Mouse (Mus musculus) urinary bladder, postnatal 36 days (tissue): ENCODE data around the gene Kif1a.

Experiments
- DNase-seq, 2 experiments: peaks; one replicate each; pipeline ENCODE4 v3.0.0; 2022; ENCODE audit warnings: low spot score in 2 of 2, mixed read lengths in 1 of 2

The Kif1a gene

DNA sequence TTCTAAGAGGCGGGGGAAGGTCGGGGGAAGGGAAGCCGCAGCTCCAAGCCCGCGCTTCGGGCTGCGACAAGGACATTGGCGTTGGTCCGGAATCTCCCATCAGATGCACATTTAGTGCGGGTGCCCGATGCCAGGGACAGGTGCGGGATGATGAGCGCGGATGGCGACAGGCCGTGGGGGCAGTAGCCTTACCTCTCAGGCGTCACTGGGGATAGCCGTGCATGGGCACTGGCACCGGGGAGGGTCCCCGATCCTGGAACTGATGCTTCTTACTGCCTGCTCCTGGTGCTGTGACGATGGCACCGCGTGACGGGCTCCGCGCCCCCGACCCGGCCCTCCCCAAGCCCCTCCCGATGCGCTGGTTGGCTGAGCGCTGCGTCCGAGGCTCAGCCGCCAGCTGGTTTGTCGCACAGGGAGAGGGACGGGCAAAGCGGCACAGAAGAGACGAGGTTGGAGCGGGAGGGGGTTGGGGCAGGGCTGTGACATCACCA is at the start of gene Kif1a:
TSS of gene Kif1a (minus strand) at position 381 of the 491 bp plus-strand sequence.
- peak in 1 of 2 experiments; percentile 3 for DNase-seq

- no peak for DNase-seq
Measured at GRCm38 (mm10) chr1:93150907-93151661, 49.3 kb upstream of the Kif1a start.

- DNase-seq, result no peak
Measured at GRCm38 (mm10) chr1:93144176-93144575, 42.4 kb upstream of the Kif1a start.

DNA sequence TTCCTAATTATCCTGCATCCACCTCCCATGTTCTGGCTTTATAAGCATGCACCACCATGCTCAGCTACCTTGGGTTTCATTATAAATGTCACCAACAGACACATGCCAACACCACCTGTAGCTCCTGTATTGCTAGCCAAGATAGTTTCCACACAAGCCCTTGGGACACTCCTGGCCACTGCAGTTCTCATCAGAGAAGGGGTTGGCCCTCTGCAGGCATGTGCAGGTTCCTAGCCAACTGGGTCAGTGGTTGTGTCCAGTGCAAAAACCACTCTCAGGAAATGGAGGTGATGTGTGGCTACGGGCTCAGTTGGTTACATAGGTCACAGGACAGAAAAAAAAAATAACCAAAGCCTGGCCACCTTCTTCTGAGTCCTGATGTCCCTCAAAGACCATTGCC is 41.1 kb upstream of the Kif1a start:
- no peak for DNase-seq

DNA sequence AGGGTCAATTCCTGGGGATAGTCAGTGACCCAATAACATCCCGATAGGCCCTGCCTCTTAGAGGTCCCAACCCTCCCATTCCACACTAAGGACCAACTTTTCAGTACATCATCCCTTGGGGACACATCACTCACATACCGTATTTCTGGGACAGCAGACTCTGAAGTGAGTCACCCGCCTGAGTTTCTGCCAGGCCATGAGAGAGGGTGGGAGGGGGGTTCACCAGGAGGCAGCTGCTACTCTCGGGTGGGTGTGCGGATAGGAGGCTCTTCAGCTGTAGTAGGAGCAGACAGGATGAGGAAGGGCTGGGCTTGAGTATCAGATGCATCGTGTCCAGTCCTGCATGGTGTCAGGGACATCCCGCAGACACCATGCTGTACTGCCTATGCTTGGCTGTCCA is 38.0 kb upstream of the Kif1a start:
- DNase-seq, result no peak

- DNase-seq, result no peak
Measured at GRCm38 (mm10) chr1:93138534-93138933, 36.8 kb upstream of the Kif1a start.

DNA sequence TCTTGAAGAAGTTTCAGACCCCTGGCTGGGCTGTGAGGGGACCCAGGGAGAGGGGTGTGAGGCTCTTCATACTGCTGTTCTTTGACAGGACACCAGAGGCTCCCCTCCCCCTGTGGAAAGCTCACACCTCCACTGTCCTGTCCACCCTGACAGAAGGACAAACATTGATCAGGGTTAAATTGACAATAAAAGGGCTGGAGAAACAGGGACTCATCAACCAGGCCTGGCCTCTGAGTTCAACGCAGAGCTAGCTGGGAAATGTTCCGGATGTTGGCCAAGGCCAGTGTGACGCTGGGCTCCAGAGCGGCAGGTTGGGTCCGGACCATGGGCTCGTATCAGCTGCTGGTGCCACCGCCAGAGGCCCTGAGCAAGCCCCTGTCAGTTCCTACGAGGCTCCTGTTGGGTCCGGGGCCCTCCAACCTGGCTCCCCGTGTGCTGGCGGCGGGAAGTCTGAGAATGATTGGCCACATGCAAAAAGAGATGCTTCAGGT is 33.3 kb upstream of the Kif1a start, which contains the start of gene Agxt:
TSS of gene Agxt (plus strand) at position 205 of the 491 bp plus-strand sequence.
- no peak for DNase-seq

GRCm38 (mm10) chr1:93132676-93133075 is 30.9 kb upstream of the Kif1a start:
- no peak for DNase-seq

DNA sequence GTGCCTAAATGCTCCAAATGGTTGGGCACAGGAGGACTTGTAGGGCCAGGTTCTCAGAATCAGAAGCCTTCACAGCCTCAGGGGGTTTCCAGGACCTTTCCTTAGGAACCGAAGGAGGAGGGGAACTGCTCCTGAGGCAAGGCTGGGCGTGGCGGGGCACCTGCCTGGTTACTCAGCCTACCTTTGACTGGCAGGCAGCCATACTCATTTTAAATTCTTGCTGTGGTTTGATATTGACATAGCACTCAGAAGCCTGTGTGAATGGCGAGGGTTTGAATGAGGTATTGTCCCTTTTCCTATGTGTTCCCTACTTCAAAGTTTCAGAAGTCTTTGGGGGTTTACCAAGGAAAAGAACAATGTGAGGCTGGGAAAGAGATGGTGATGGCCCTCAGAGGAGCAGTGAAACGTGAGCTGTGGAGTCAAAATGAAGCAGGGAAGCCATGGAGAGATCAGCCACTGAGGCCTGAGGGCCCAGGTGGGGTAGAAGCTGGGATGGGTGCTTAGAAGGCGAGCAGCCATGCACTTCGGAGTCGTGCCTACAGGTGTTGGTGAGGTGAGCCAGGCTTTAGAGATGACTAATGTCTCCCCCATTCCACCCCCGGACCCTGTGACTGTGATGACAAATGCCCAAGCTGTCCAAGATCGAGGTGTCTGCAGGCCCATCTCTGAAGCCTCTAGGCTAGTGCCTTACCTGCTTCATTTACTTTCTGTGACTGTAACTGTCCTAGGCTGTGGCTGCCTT is 28.7 kb upstream of the Kif1a start:
- DNase-seq, result no peak

- DNase-seq, result peak; percentile 44 to 52
Measured at GRCm38 (mm10) chr1:93128710-93129349, 27.1 kb upstream of the Kif1a start.

- no peak for DNase-seq
Measured at GRCm38 (mm10) chr1:93128209-93128608, 26.5 kb upstream of the Kif1a start.

- DNase-seq, result no peak
Measured at GRCm38 (mm10) chr1:93125256-93125655, 23.5 kb upstream of the Kif1a start.

GRCm38 (mm10) chr1:93124066-93124465 is 22.3 kb upstream of the Kif1a start:
- DNase-seq, result no peak

DNA sequence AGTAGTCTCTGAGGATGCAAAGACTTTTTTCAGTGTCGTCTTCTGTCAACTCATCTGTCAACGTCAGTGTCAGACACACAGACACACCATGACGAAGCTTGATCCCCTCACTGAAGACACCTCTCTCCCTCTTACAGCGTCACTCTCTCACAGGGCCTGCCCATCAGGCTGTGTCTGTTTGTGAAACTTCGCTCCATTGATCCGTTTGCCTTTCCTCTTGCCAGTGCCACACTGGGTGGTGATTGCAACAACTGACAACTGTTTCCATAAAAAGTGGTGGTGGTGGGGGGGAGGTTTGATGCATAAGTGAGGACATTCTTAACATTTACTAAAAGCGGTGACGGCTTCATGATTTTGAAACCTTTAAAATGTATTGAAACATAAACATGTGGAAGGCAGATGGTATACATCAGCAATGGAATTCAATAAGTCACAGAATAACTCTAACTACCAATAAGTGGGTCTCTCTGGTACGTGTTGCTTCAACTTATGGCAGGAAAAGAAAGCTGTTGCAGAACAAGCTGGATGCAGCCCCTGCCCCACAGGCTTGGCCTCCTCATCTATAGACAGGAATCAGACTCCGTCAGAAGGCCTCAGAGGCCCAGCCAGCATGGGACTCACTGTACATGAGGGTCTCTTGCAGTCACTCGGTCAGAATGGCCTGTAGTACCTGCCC is 21.6 kb upstream of the Kif1a start:
- DNase-seq, result no peak

DNA sequence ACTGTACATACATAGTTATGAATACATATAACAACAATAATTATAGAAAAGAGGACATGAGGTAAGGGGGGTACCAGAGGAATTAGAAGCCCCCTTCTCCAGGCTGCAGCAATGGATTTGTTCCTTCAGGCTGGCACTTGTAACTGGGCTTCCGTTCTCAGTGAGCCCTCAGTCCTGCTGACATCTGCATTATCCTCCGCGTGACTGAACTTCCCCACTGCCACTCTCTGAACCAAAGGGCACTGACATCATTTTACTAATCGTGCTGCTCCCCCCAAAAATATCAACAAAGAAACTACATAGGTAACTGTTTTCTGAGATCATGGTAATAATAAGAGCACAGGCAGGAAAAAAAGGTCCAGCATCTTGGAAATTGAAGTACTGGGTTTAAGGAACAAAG is 17.1 kb upstream of the Kif1a start:
- no peak for DNase-seq

DNA sequence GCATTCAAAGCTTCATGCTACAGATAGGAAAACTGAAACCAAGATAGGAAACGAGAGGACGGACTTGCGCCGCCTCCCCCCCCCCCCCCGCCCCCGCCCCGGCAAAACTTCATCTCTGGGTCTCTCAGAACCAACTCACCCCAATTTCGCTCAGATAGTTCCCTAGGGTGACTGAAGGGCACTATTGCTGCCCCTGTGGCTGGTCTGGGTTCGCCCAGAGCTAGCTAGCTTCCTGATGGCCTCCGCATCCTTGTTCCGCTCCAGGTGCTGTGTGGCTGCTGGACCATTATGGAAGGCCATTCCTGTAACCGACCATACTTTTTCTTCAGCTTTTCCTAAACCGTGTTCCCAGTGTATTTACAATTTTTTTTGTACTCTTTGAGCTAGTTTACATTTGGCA is 13.7 kb upstream of the Kif1a start:
- DNase-seq, result no peak

- peak; percentile 44 to 70 for DNase-seq
Measured at GRCm38 (mm10) chr1:93114713-93115463, 13.1 kb upstream of the Kif1a start.

DNA sequence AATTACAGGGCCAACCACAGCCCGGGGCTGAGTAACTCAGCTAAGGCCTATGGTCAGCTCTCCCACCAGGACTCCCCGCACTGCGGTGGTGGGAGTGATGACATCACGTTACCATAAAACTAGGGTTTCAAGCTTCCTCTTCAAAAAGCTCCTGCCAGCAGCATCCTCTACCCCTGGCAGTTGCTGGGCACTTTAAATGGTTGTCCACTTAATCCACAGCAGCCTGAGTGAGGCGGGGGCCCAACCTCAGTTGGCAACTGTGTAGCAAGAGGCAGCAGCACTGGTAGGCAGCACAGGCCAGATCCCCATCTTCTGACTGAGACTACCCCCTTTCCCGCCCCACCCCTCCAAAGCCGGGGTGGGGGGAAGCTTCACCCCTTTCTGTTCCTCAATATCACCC is 949 bp upstream of the Kif1a start:
- no peak for DNase-seq

DNA sequence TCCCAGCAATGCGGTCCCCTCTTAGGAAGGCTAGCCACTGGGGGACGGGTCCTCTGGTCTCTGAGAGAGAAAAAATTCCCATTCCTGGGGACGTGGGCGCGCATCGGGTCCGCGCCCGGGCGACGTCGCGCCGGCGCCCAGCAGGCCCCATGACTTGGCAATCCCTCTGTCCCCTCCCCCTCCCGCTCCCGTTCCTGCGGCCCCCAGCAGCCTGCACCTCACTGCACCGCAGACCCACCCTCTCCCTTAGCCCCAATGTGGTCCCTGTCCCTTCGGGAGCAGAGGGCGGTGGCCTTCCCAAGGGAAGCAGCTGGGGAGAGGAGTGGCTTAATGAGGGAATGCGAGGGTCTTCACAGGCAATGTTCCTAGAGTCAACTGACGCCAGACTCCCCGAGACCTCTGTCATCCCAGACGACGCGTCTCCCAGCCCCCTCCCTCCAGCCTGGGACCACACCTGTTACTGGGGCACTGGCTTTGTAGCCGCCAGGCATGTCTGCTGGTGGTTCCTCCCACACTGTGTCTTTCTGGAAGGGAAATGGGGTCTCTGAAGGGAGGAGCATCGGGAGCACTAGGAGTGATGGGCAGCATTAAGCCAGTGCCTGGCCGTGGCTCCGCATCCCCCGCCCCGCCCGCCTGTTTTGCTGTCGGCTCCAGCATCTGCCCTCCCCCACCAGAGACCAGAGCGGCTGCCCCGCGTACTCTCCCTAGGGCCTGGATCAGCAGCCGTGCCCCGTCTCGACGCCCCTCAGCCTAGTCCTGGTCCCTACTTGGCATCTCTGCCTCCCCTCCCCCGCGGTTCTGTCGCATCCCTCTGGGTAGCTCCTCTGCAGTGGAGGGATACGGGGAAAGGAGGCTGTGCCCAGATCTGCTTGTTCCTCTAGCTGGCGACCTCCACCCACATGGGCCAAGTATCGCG is 917 bp downstream of the Kif1a start:
- DNase-seq, result no peak

GRCm38 (mm10) chr1:93100243-93100575 is 1.5 kb downstream of the Kif1a start:
- DNase-seq, result no peak
